Mouse (Mus musculus) heart, adult 2 months (tissue): ENCODE measurements around the gene Fam155a. TPM values are rescaled to one million over a fixed set of nuclear protein-coding genes. Genes with fewer than 3 reads are reported as not detected.

Experiments used
- DNase-seq, 2 experiments: peaks; one replicate each; pipeline ENCODE4 v3.0.0; 2021
- H3K27ac ChIP-seq: fragments of 200-600 bp; 2 replicates; pipeline ENCODE4 v1.8.1; 2022
- H3K27me3 ChIP-seq: fragments of 200-500 bp; 2 replicates; pipeline ENCODE4 v1.6.1; 2012; ENCODE audit warnings: mild to moderate bottlenecking, low read length, inconsistent platforms, mixed read lengths; ENCODE audit not compliant: control insufficient read depth, insufficient read depth
- H3K36me3 ChIP-seq: fragments of 200-500 bp; 2 replicates; pipeline ENCODE4 v1.6.1; 2012; ENCODE audit warnings: low read length, inconsistent platforms; ENCODE audit not compliant: control insufficient read depth, insufficient read depth
- H3K4me1 ChIP-seq: fragments of 200-500 bp; 2 replicates; pipeline ENCODE4 v1.6.1; 2011; ENCODE audit warnings: low read length; ENCODE audit not compliant: control insufficient read depth, insufficient read depth
- H3K4me3 ChIP-seq: fragments of 200-600 bp; 2 replicates; pipeline ENCODE4 v1.8.1; 2022
- H3K79me2 ChIP-seq: fragments of 200-500 bp; replicated peaks from 2 replicates; pipeline ENCODE4 v1.6.1; 2012; ENCODE audit warnings: mild to moderate bottlenecking, inconsistent platforms, low read length, moderate library complexity, mixed read lengths; ENCODE audit not compliant: control insufficient read depth, insufficient read depth
- H3K9ac ChIP-seq: fragments of 200-500 bp; 2 replicates; pipeline ENCODE4 v1.6.1; 2012; ENCODE audit warnings: low read depth, mild to moderate bottlenecking, control low read depth, inconsistent platforms, low read length, mixed read lengths
- CTCF ChIP-seq: fragments of 200-600 bp; IDR thresholded peaks from 2 replicates; pipeline ENCODE4 v1.8.1; 2022; ENCODE audit warnings: antibody characterized with exemption, mild to moderate bottlenecking, moderate library complexity
- EP300 ChIP-seq: fragments of 200-500 bp; IDR thresholded peaks from 2 replicates; pipeline ENCODE4 v1.6.1; 2011; ENCODE audit warnings: low read depth, low read length, control low read depth; ENCODE audit not compliant: insufficient read depth
- POLR2A ChIP-seq: fragments of 200-500 bp; IDR thresholded peaks from 2 replicates; pipeline ENCODE4 v1.6.1; 2011; ENCODE audit warnings: mild to moderate bottlenecking, low read depth, low read length, control low read depth; ENCODE audit not compliant: insufficient read depth
- WGBS: fragments of 180-500 bp; shearing (Covaris S2); methylation state at CpG from one replicate; pipeline ENCODE4 v1.1.7; 2018; 5-methylcytosine and 5-hydroxymethylcytosine counted together
- intact Hi-C: fragments of 180-260 bp; cut with DNase I; formaldehyde crosslinking; loops from one replicate; pipeline ENCODE4 v1.15.1; 2025
- polyA plus RNA-seq: library from polyadenylated mRNA; depleted of rRNA; stranded (reverse); fragments of >200 nt; gene quantifications from 2 replicates; pipeline ENCODE4 v1.2.3, GENCODE M21; 2012
- total RNA-seq, 2 experiments: library from RNA; stranded (reverse); gene quantifications; 2 replicates each; pipeline ENCODE4 v1.2.3; 2021

The Fam155a gene
- total and polyA plus RNA-seq, 3 experiments: 0.08 TPM; not detected in 2

DNA sequence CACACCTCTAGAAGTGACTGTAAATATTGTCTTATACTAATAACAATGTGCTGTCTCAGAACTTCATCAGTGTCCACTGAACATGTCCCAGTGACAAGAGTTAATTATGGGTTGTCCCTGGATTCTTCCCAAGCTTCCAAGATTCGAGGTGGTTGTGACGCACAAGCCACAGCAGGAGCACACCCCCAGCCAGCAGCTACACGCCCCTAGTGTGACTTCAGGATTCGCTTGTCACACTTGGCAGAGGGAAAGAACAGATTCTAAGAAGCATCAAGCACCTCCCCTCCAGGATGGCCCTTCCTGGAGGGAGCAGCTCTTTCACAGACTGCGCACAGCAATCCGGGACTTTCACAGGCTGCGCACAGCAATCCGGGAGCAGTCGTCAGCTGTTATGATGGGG is 428.0 kb downstream of the Fam155a start:
- no peaks in the 10 kb centered on the region for H3K4me1 ChIP-seq

DNA sequence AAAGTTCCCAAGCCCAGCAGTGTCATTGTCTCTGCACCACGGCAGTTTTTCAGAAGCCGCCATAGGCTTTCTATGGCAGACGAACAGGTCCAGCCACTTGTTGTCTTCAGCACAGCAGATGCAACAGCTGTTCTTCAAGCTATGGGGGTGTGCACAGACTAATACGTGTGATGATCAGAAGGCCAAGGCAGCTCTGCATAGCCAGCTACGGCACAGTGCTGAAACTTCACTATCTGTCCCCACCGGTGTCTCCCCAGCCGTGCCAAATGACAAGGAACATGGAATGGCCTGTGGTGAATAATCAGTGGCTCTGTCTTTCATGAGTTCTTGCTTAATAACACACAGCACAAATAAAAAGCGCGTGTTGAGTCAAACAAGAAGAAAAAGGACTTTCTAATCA is 428.4 kb downstream of the Fam155a start:
- H3K27me3 ChIP-seq: no peaks in the 10 kb centered on the region
- intact Hi-C loops: no loop called here
- no peak for DNase-seq
- no peak overlapping the region for H3K9ac ChIP-seq
- no peaks in the 10 kb centered on the region for H3K79me2 ChIP-seq
- TF ChIP-seq EP300 (no peak), POLR2A (no peak), CTCF (no peak)
- WGBS: 82% methylated on average over 9 of the region's 9 CpGs
- H3K27ac ChIP-seq: no peak overlapping the region
- H3K4me3 ChIP-seq: no peak overlapping the region
- no peaks in the 10 kb centered on the region for H3K36me3 ChIP-seq
- H3K4me1 ChIP-seq: no peaks in the 10 kb centered on the region

More for the DNA sequence above, 428.0 kb downstream of the Fam155a start:
- Histone ChIP-seq H3K36me3 (no peaks in the 10 kb centered on the region), H3K9ac (no peak overlapping the region), H3K27ac (no peak overlapping the region), H3K27me3 (no peaks in the 10 kb centered on the region), H3K79me2 (no peaks in the 10 kb centered on the region), H3K4me3 (no peak overlapping the region)
- intact Hi-C loops: no loop called here
- 71% methylated on average over 9 of the region's 9 CpGs for WGBS
- DNase-seq: no peak
- TF ChIP-seq EP300: no peak
- no peak for TF ChIP-seq POLR2A
- no peak for TF ChIP-seq CTCF

DNA sequence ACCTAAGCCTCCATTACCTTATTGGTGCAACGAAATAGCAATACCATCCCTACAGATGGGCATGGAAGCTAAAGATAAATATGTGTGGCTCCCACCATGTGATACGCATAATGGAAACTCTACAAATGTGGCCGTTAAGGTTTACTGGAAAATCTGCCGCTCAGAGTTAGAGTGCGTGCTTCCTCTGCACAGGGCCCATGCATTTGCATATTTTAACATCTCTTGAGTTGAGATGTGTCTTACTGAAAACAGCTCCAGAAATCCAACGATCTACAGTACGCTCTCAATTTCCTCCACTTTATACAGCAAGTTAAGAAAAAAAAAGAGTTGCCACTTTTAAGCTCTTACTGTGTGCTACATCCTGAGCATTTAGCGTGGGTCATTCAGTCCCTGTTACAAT is 433.1 kb downstream of the Fam155a start:
- Histone ChIP-seq H3K27ac (no peak overlapping the region), H3K79me2 (no peaks in the 10 kb centered on the region), H3K4me3 (no peak overlapping the region), H3K9ac (no peak overlapping the region), H3K27me3 (no peaks in the 10 kb centered on the region), H3K4me1 (no peaks in the 10 kb centered on the region), H3K36me3 (no peaks in the 10 kb centered on the region)
- no peak for DNase-seq
- intact Hi-C loops: no loop called here
- TF ChIP-seq POLR2A (no peak), CTCF (no peak), EP300 (no peak)
- 84% methylated on average over 8 of the region's 8 CpGs for WGBS

DNA sequence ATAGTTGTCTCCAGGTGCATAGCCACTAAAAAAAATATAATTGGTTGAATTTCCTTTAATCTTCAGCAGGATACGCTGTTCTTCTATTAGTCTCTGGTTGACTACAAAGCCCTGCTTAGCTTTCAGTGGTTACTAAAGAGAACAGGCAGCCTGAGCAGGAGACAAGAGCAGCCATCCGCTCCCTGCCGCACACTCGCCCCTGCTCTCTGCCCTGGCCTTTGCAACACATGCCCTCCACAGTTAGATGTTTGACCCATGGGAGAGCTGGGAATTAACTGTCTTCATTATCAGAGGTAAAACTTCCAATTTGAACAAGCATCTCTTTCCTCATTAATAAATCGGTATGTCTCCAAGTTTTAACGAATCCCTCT is 435.0 kb downstream of the Fam155a start:
- H3K9ac ChIP-seq: no peak overlapping the region
- no peaks in the 10 kb centered on the region for H3K79me2 ChIP-seq
- no peaks in the 10 kb centered on the region for H3K27me3 ChIP-seq
- no peak for DNase-seq
- no peak overlapping the region for H3K4me3 ChIP-seq
- TF ChIP-seq POLR2A (no peak), EP300 (no peak), CTCF (no peak)
- no peak overlapping the region for H3K27ac ChIP-seq
- no peaks in the 10 kb centered on the region for H3K4me1 ChIP-seq
- intact Hi-C loops: no loop called here
- 55% methylated on average over 6 of the region's 6 CpGs for WGBS
- no peaks in the 10 kb centered on the region for H3K36me3 ChIP-seq

DNA sequence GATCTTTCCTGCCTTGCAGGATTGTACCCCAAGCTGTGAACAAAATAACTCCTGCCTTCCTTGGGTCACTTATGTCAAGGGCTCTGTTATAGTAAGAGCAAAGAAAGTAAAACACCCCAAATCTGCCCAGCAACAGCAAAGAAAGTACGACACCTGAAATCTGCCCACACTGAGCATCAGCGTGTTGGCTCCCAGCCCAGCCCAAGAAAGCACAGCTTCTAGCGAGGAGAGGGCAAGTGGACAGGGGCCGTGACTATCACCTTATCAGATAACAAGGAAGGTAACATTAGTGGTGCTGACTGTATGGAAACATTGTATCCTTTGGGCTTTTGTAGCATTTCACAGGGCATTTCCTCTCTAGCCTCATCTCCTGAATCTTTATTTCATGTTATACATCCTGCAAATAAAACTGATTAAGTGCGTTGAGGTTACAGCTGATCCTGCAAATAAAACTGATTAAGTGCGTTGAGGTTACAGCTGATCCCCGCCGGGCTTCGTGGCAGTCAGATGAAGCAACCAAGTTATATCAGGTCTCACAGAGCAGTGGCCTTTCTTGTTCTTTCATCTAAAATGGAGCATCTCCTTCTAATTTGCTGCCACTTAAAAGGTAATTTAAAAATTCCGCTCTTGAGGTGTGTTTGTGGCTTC is 435.6 kb downstream of the Fam155a start:
- DNase-seq: no peak
- no peak for TF ChIP-seq POLR2A
- no peak for TF ChIP-seq CTCF
- TF ChIP-seq EP300: no peak
- no peaks in the 10 kb centered on the region for H3K4me1 ChIP-seq
- no peak overlapping the region for H3K9ac ChIP-seq
- H3K27ac ChIP-seq: no peak overlapping the region
- H3K27me3 ChIP-seq: no peaks in the 10 kb centered on the region
- H3K79me2 ChIP-seq: no peaks in the 10 kb centered on the region
- no peak overlapping the region for H3K4me3 ChIP-seq
- 60% methylated on average over 10 of the region's 10 CpGs for WGBS
- intact Hi-C loops: no loop called here
- H3K36me3 ChIP-seq: no peaks in the 10 kb centered on the region

DNA sequence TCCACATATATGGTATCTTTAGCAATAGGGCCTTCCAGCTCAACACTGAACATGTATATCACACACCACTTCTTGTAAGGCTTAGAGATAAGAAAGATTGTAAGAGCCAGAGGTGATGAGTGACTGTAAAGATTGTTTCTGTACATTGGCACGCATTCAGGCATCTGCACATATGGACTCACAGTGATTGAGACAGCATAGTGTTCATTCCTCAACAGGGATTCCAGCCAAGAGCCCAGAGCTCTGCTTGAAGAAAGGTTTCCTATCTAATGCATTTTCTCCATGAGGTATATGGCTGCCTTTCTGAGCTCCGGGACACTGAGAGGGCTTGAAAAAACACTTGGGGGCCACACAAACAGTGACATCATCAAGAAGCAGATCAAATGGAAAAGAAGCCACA is 438.2 kb downstream of the Fam155a start:
- Histone ChIP-seq H3K4me3 (no peak overlapping the region), H3K9ac (no peak overlapping the region), H3K4me1 (no peaks in the 10 kb centered on the region), H3K36me3 (no peaks in the 10 kb centered on the region), H3K27me3 (no peaks in the 10 kb centered on the region), H3K79me2 (no peaks in the 10 kb centered on the region), H3K27ac (no peak overlapping the region)
- no peak for DNase-seq
- intact Hi-C loops: no loop called here
- WGBS: 32% methylated on average over 2 of the region's 2 CpGs
- no peak for TF ChIP-seq EP300
- no peak for TF ChIP-seq CTCF
- no peak for TF ChIP-seq POLR2A

DNA sequence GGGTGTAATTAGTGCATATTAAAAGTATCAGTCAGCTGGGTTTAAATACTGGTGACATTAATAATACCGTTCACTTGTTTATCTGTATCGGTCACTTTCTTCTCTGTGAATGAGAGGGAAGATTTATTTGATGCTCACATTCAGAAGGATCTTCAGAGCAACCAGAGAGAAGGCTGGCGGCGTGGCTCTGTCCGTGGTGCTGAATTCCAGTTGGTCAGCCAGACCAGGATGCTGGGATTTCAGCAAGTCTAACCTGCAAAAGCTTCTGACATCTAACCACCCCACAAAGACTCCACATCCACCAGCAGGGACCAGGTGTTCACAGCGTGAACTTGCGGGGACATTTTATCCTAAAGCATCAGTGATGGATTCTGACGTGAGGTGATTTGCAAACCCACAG is 461.5 kb downstream of the Fam155a start:
- no peak overlapping the region for H3K4me3 ChIP-seq
- no peaks in the 10 kb centered on the region for H3K27me3 ChIP-seq
- intact Hi-C loops: no loop called here
- no peaks in the 10 kb centered on the region for H3K36me3 ChIP-seq
- no peaks in the 10 kb centered on the region for H3K79me2 ChIP-seq
- no peak overlapping the region for H3K27ac ChIP-seq
- TF ChIP-seq EP300 (no peak), CTCF (no peak), POLR2A (no peak)
- no peak overlapping the region for H3K9ac ChIP-seq
- H3K4me1 ChIP-seq: no peaks in the 10 kb centered on the region
- DNase-seq: no peak
- WGBS: 35% methylated on average over 8 of the region's 8 CpGs
